Mouse (Mus musculus): ENCODE data around the gene Gm29423. TPM values are rescaled to one million over a fixed set of nuclear protein-coding genes. Genes with fewer than 3 reads are reported as not detected.
"Not testable (repeated sequence)": the region's sequence is repeated elsewhere in the genome, so short reads cannot be mapped to it uniquely, and the experiment has no call there.

Gm29423 gene
- not detected in 2 replicates for polyA plus RNA-seq (2012; rRNA removed)

GRCm38 (mm10) chrY:70303187-70303586 lies at the start of gene Gm29423, which contains the start of gene Gm29644:
Gm29423 (minus strand) TSS chrY:70303287.
Gm29644 (minus strand) TSS chrY:70303343.
- no CpG with 5 or more reads among the region's 2 CpGs for whole genome bisulfite sequencing
- DNase-seq; H3K4me1 ChIP-seq (replicated peaks; ENCODE audit: control insufficient read depth, insufficient read depth, low read length); H3K27ac ChIP-seq (ENCODE audit: control insufficient read depth, insufficient read depth, low read length); H3K4me3 ChIP-seq (ENCODE audit: control insufficient read depth, insufficient read depth, low read length); H3K27me3 ChIP-seq (ENCODE audit: control insufficient read depth, insufficient read depth, low read length); H3K36me3 ChIP-seq (ENCODE audit: control insufficient read depth, insufficient read depth, low read length): not testable (repeated sequence)

DNA sequence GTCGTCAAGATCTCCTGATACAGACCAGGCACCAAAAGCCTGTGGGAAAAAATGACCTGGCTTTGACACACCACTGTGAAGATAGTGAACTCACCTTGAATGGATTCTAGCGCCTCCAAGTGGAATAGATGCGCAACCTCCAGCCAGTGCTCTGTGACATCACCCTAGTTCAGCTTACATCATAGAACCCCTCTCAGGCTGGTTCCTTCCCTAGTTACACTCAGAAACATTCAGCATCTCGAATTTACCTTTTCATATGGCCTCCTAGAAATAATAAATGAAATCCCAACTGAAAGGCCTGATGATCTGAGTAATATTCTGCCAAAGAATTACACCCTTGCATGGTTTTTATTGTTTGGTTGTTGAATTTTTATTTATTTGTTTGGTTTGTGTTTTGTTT lies 29.5 kb downstream of the Gm29423 start, which contains the start of gene Gm21118:
TSS of gene Gm21118 (minus strand) at position 101 of the 400 bp plus-strand sequence.
- not testable (repeated sequence) for H3K27ac ChIP-seq (ENCODE audit: control insufficient read depth, insufficient read depth, low read length); DNase-seq; H3K4me3 ChIP-seq (ENCODE audit: control insufficient read depth, insufficient read depth, low read length); H3K36me3 ChIP-seq (ENCODE audit: control insufficient read depth, insufficient read depth, low read length); H3K4me1 ChIP-seq (replicated peaks; ENCODE audit: control insufficient read depth, insufficient read depth, low read length); H3K27me3 ChIP-seq (ENCODE audit: control insufficient read depth, insufficient read depth, low read length)
- no CpG with 5 or more reads among the region's 4 CpGs for WGBS

Other genes starting within 250 kb of the Gm29423 start
- gene Gm21118, start 29.6 kb downstream of the Gm29423 start, polyA plus RNA-seq (2012; rRNA removed), result not detected in 2 replicates
- not detected in 2 replicates for gene Gm29644, start 56 bp upstream of the Gm29423 start, polyA plus RNA-seq (2012; rRNA removed)
- not detected in 2 replicates for gene Gm20888, start 138.6 kb upstream of the Gm29423 start, polyA plus RNA-seq (2012; rRNA removed)